Mouse (Mus musculus) heart, postnatal 36 days (tissue): ENCODE measurements around the gene Kdelr1. TPM values are rescaled to one million over a fixed set of nuclear protein-coding genes. Genes with fewer than 3 reads are reported as not detected.
A peak's percentile ranks its signal among the peaks of the same experiment; 100 is the strongest.

ENCODE experiments used
- DNase-seq, 2 experiments: peaks; one replicate each; pipeline ENCODE4 v3.0.0; 2021 to 2022
- intact Hi-C: fragments of 180-260 bp; cut with DNase I; formaldehyde crosslinking; loops from one replicate; pipeline ENCODE4 v1.15.1; 2025
- total RNA-seq, 2 experiments: library from RNA; stranded (reverse); gene quantifications; 2 replicates each; pipeline ENCODE4 v1.2.3; 2021

Gene Kdelr1
- total RNA-seq, 2 experiments from 2014 or later, result 118 TPM

DNA sequence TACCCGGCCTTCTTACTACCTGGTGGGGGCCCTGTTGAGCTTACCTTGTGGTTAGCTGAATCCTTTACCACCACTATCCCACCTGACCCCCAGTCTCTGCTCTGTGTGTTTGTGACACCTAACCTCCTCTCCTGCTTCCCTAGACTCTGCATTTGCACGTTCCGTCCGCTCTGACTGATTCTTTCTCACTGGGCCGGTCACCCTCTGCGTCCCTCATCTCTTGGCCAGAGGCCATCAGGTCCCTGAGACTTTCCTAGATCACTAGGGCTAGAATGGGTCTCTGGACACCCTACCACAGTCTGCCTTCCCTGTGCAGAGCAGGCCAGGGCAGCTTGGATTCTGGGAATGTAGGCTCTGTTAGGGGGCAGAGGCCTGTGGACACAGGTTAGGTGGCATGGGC lies 41.5 kb downstream of the Kdelr1 start:
- DNase-seq, result no peak
- intact Hi-C loops, result no loop called here

- intact Hi-C loops, result no loop called here
- no peak for DNase-seq
These were observed 42.4 kb downstream of the Kdelr1 start for GRCm38 (mm10) chr7:45915011-45915410.

GRCm38 (mm10) chr7:45916056-45917003 lies 43.8 kb downstream of the Kdelr1 start:
- peak; percentile 73 to 75 for DNase-seq
- intact Hi-C loops, result no loop called here

DNA sequence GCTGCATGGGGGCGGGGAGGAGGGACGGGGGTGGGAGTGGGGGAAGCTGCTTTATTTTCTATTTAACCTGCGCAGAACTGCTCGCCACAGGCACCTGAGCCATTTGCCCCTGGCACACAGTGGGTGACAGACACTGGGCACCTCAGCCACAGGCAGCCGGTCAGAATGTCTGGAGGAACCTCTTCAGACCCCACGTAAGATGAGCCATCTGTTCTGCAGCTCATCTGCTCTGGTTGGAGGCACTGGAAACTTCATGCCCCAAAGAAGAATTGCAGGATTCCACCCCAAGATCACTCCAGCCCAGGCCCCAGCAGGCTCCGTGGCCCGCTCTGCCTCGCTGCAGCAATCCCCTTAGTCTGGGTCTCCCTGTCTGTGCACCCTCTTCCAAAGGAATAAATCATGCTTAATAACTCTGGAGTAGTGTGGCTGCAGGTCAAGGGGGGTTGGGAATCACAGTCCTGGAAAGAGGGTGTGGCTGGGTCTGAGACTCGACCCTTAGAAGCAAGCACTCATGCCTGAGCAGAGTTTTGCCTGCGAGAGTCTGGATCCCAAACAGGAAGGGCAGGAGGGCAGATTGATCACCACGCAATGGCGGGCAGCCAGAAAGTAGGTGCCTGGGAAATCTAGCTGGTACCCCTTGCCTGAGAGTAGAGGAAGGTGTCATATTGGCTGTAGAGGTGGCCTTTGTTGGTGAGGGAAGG lies 44.6 kb downstream of the Kdelr1 start:
- peak in 1 of 2 experiments; percentile 16 for DNase-seq
- intact Hi-C loops, result no loop called here

DNA sequence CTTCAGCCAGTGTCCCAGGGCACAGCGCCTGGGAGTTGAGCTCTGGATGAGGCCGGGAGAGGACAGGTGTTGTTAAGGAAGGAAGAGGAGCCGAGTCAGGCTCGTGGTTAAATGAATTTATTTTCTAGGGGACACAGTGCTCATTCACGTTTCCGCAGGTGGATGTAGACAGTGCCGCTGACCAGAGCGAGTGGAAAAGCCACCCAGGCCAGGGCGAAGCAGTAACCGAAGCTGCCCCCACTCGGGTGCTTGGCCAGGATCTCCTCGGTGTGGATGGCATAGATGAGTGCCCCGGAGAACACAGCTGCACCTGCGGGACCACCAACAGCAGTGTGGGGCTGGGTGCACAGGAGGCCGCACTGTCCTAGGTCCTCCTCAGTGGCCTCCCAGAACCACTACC lies 45.4 kb downstream of the Kdelr1 start:
- intact Hi-C loops, result no loop called here
- no peak for DNase-seq

DNA sequence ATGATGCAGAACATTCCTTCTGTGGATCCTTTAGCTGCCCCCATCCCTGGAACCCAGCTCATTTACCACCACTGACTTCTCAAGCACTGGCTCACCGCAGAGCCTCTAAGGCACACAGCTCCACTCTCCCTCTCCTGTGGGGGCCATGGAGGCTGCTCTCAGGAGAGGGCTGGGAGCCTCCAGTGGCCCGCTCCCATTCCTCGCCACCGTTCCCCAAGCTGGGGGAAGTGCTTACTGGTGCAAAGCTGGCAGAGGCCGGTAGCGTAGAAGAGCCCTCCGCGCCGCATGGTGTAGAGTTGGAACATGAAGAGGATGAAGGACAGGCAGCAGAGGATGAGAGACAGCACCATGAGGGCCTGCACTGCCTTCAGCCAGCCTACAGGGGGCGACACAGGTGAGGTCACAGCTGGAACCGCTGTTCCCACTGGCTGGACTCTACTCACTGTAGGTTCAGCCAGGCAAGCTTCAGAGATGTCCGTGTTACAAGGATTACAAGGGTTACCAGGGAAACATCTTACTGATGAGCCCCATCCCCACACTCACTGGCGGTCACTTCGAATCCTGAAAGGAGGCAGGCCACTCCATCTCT lies 46.6 kb downstream of the Kdelr1 start:
- intact Hi-C loops, result no loop called here
- peak in 1 of 2 experiments; percentile 25 for DNase-seq

DNA sequence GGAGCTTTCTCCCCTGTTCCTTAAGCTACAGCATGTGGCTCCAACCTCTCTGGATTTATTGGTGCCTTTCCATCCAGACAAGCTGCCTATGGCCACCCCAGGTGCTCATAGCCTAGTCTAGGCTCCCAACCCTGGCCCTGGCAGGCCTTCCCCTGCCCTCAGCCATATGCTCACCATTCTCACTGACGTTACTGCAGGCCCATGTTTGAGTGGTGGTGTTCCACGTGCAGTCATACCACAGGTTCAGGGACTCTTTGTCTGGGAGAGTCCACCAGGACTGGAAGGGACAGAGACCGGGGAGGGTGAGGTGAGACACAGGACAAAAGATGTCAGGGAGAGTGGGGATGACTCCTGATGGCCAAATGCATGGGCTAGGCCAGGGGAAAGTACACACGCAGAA lies 47.2 kb downstream of the Kdelr1 start:
- intact Hi-C loops, result loop anchor here (5.0 kb wide), 1 partner anchor 202 kb away; the partner anchor contains the start of genes Rpl18 and Sphk2
- peak in 1 of 2 experiments; percentile 13 for DNase-seq

DNA sequence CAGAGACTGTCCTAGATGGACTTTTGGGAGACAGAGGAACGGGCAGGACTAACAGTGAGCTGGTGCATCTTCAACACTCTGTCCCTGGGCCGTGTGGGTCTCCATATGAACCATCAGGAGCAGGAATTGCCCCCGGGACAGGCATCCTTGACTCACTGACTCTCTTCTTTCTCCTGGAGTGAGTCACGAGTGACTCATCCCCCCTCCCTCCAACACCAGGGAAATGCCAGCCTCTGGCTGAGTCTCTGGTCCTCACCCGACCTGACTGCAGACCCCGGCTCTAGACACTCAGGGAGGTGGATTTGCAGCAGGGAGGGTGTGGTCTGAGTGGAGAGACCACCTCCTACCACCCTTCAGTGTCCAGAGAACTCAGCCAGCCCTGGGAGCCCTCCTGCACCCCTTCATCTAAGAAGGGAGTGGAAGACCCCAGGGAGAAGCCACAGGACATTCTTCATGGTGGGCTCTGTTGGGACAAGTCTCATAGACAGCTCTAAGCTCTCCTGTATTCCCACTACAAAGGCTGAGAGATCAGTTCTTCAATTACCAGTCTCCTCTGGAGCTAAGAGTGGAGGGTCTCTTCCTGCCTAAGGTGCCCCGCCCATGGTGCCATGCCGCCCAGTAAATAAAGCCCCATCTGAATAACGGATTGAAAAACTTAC lies 48.1 kb downstream of the Kdelr1 start:
- peak in 1 of 2 experiments; percentile 60 for DNase-seq
- intact Hi-C loops, result loop anchor here (1.0 to 5.0 kb wide), 2 partner anchors 21 to 203 kb away; partner anchors contain the start of genes Rpl18 and Sphk2

- intact Hi-C loops, result loop anchor here (1.0 to 5.0 kb wide), 2 partner anchors 22 to 204 kb away; partner anchors contain the start of genes Rpl18 and Sphk2
- peak in 1 of 2 experiments; percentile 58 for DNase-seq
These were observed 48.7 kb downstream of the Kdelr1 start, which contains the start of gene Emp3 for GRCm38 (mm10) chr7:45921242-45921621. Gene Emp3, minus strand, starts transcription at chr7:45921404.

DNA sequence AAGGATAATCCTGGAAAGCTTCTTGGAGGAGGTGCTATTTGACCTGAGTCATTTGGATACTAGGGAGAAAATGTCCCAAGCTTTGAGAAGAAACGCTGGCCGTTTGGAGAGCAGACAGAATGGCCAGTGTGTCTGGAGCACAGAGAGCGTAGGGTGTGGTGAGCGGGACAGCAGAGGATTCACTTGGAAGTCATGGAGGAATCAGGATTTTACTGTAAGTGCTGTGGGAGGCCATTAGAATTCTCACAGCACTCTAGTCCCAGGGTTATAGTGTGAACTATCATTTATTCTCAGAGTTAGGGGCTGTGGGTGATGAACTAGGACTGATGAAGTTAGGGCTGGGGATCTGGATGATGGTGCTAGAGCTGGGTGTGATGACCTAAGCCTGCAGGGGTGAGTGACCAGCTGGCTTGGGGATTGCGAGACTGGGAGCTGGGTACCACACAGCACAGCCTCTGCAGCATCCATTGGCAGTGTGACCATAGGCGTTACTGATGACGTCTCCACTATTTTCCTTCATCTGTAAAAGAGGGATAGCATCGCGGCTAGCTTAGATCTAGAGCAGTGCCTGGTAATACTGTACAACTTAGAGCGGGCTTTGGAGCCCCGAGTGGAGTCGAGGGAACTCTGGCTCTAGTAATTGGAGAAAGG lies 49.5 kb downstream of the Kdelr1 start:
- intact Hi-C loops, result loop anchor here (1.0 to 5.0 kb wide), 2 partner anchors 23 to 205 kb away; partner anchors contain the start of genes Rpl18 and Sphk2
- DNase-seq, result peak in 1 of 2 experiments; percentile 14

- peak; percentile 94 to 96 for DNase-seq
- intact Hi-C loops, result loop anchor here (1.0 to 5.0 kb wide), 2 partner anchors 51 to 206 kb away; partner anchors contain the start of genes Kdelr1, Rpl18 and Sphk2
These were observed 50.6 kb downstream of the Kdelr1 start for GRCm38 (mm10) chr7:45922928-45923761.

- intact Hi-C loops, result loop anchor here (1.0 to 5.0 kb wide), 2 partner anchors 52 to 207 kb away; partner anchors contain the start of genes Kdelr1, Rpl18 and Sphk2
- DNase-seq, result peak; percentile 78 to 83
These were observed 51.3 kb downstream of the Kdelr1 start, which contains the start of gene Ccdc114 for GRCm38 (mm10) chr7:45923762-45924428. Gene Ccdc114, plus strand, starts transcription at chr7:45924072.

GRCm38 (mm10) chr7:45924429-45924816 lies 51.9 kb downstream of the Kdelr1 start:
- no peak for DNase-seq
- intact Hi-C loops, result loop anchor here (5.0 kb wide), 1 partner anchor 207 kb away; the partner anchor contains the start of genes Rpl18 and Sphk2

- no peak for DNase-seq
- intact Hi-C loops, result no loop called here
These were observed 56.2 kb downstream of the Kdelr1 start for GRCm38 (mm10) chr7:45928626-45929295.

DNA sequence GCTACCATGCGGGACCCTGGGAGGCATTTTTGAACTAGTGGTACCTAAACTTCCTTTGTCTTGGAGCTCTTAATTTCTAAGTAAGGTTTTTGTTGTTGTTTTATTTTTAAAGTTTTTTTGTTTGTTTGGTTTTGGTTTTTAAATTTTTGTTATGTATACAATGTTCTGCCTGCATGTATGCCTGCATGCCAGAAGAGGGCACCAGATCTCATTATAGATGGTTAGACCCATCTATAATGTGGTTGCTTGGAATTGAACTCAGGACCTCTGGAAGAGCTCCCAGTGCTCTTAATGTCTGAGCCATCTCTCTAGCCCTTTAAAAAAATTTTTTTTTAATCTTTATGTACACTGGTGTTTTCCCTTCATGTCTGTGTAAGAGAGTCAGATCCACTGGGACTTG lies 57.1 kb downstream of the Kdelr1 start:
- intact Hi-C loops, result loop anchor here (10.0 kb wide), 1 partner anchor 1685 kb away; the partner anchor contains the start of genes 1700028J19Rik and 2410002F23Rik
- no peak for DNase-seq
